Mouse (Mus musculus) common myeloid progenitor, adult 5-6 weeks (primary cell): ENCODE measurements around the gene Bmp6. TPM values are rescaled to one million over a fixed set of nuclear protein-coding genes. Genes with fewer than 3 reads are reported as not detected.
A peak's percentile ranks its signal among the peaks of the same experiment; 100 is the strongest.

Experiments used
- ATAC-seq: replicated peaks from 2 replicates; pipeline ENCODE4 v1.8.0; 2016; ENCODE audit warnings: low read depth, mild to moderate bottlenecking, moderate TSS enrichment, inconsistent platforms; ENCODE audit not compliant: poor library complexity, severe bottlenecking
- total RNA-seq: library from RNA; stranded (forward); fragments of 200-1000, 187-1606 nt; gene quantifications from 2 replicates; pipeline ENCODE4 v1.2.3, GENCODE M21; 2017

Gene Bmp6
- total RNA-seq, 1 experiment from 2014 or later: not detected

- peak; percentile 89 for ATAC-seq
Observed at GRCm38 (mm10) chr13:38503137-38503849, 158.4 kb downstream of the Bmp6 start.

GRCm38 (mm10) chr13:38506320-38506719 lies 161.4 kb downstream of the Bmp6 start:
- no peak for ATAC-seq

- no peak for ATAC-seq
Observed at GRCm38 (mm10) chr13:38506936-38507335, 162.0 kb downstream of the Bmp6 start.

- no peak for ATAC-seq
Observed at GRCm38 (mm10) chr13:38509681-38510341, 164.9 kb downstream of the Bmp6 start.

- no peak for ATAC-seq
Observed at GRCm38 (mm10) chr13:38511979-38512378, 167.1 kb downstream of the Bmp6 start.

DNA sequence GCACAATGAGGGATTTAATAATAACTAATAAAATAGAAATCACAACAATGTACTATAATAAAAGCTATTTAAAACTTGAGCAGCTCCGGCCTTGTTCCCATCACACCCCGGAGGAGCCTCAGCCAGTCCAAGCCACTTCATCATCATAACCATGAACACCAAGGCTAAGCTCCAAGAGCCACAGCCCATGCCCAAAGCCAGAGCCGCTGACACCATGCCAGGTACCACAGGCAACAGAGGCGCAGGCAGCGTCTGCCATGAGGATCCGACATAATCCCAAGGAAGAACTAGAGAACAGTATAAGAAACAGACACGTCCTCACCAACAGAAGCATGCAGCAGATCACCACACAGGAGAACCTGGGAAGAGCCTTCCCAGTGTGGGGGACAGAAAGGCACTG lies 169.0 kb downstream of the Bmp6 start:
- ATAC-seq: no peak

DNA sequence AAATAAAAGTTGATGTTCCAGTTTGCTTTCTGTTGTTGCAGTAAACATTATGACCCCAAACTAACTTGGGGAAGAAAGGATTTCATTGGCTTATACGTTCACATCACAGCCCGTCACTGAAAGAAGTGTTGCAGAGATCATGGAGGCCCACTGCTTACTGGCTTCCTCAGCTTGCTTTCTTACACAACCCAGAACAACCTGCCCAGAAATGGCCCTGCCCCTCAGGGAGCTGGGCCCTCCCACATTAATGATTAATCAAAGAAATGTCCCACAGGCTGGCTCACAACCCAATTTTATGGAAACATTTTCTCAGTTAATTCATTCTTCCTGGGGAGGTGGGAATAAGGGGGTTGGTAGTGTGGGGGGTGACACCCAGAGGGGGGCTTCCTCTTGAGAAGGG lies 170.5 kb downstream of the Bmp6 start:
- no peak for ATAC-seq

GRCm38 (mm10) chr13:38515845-38516244 lies 170.9 kb downstream of the Bmp6 start:
- ATAC-seq: no peak

DNA sequence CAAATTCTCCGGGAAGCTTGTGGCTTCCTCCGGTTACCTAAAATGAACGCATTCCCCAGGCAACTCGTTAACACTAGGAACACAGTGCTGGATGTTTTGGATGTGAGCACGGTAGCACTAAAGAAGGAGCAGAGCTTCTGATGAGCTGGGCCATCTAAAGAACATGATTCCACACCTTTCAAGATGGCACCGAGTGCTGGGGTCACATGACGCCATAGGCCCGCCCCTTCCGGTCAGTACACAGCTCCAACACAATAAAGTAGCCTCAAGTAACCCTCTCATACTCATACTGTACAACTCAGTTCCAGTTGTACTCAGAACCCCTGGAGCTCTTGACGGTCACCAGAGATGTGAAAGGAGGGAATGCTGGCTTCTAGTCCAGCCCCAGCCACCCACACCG lies 171.7 kb downstream of the Bmp6 start:
- ATAC-seq: no peak

DNA sequence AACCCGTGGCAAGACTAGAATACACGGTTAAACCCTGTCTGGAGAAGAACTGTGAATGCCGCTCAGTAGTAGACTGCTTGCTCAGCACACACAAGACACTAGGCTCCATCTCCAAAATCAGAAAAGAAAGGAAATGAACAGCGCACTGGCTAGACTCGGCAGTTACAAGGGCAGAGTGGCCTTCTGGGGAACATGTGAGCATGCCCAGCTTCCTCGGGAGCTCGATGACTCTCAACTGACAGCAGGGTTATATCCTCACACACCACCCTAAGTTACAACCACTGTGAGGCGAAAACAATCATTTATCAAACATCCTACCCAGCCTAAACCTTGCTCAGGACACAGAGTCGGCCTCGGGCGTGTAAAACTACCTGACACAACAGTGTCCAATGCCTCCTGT lies 175.4 kb downstream of the Bmp6 start:
- ATAC-seq: no peak

DNA sequence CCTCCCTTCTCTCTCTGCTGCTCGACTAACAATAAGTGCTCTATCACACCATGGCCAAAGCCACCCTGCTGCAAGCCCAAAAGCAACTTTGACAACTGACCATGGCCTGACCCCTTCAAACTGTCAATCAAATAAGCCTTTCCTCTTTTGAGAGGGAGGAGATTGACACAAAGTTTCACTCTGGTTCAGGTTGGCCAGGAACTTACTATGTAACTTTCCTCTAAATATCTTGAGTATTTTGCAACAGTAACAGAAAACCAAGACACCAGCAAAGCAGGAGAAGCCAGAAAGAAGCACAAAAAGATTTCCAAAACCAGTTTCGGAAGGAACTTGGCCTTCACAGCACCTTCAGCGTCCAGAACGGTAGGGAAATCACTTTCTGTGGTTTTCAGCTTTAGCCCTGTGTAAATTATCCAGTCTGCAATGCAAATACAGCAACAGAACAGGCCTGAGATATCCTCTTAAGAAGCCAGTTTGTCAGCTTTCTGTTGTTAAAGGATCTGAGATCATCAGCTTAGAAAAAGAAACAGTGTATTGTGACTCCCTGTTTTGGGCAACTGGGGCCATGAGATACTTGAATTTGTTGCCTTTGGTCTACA lies 177.2 kb downstream of the Bmp6 start:
- no peak for ATAC-seq

DNA sequence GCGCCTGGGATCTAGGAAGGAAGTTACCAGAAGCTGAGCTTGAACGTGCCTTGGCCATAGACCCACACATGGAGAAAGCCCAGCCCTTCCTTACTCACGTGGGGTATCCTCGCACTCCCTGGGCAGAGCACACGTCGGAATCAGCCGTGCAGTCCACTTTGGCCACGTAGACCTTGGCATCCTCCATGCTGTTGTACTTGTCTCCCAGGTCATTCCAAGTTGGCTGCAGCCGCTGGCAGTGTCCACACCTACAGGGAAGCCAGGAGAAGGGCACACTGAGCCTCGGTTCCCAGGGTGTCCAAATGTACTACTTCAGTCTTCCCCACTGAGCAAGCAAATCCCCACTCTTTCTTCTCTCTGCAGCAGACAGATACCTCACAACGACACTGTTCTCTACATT lies 178.3 kb downstream of the Bmp6 start:
- ATAC-seq: no peak

DNA sequence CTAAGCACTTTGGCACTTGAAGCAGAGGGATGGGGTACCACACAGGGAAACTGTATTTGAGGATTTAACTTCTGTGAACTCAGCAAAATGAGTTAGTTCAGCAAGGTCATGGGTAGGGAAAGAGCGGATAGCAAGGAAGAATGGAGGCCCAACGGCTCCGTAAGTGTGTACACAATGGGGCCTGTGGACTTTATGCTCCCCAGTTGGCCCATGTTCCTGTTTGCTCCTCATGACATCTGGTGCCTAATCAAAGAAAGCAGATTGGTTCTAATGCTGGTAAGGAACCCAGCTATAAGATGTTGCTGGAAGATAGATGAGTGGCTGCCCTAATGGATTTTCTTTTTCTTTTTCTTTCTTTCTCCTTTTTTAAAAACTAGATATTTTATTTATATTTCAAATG lies 180.4 kb downstream of the Bmp6 start:
- ATAC-seq: no peak

DNA sequence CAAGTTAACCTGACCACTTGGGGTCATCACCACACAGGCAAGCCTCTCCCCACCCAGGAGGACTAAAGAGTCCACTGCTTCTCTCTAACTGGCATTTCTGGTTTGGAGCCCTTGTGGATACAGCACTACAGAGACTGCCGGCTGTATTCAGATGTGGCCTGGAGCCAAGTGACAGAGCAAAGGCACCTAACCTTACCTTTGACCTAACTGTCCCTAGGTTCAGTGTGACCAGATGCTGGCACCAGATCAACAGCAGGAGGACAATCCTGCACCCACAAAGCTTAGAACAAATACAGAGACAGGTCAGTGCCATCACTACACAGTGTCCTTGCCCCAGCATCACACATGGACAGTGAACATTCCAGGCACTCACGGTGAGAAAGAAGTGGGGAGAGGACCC lies 181.2 kb downstream of the Bmp6 start:
- no peak for ATAC-seq

DNA sequence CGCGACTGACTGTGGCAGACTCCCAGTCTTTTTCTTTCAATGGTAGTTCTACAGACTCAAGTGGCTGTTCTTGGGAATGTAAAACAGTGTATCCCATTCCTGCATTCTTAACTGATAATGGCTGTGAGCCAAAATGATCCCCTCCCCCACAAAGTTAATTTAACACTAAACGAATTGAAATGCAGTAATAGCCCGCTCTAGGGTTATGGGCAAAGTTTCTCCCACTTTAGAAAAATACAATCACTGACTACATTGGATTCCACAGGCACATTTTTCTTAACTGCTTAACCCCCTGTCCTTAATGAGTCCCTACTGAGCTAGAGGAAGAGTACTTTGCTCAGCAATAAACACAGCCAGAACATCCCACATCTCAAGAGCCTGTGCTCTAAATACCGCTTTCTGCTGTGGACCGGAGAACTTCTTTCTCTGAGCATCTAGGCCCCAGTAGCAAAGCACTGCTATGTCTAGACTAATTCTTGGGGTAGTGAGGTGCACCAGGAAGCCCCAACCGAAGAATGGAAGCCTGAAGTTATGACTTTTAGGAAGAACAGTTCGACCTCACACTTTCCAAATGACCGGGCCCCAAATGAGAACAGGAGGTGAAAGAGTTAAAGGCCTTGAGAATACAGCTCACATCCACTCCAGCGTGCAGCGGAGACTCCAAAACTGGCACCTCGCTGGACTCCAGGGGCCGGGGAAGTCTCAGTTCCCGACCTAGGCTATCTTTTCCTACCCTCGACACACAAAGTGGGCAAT lies 182.3 kb downstream of the Bmp6 start:
- no peak for ATAC-seq

GRCm38 (mm10) chr13:38527797-38528650 lies 183.1 kb downstream of the Bmp6 start:
- ATAC-seq: peak; percentile 76

DNA sequence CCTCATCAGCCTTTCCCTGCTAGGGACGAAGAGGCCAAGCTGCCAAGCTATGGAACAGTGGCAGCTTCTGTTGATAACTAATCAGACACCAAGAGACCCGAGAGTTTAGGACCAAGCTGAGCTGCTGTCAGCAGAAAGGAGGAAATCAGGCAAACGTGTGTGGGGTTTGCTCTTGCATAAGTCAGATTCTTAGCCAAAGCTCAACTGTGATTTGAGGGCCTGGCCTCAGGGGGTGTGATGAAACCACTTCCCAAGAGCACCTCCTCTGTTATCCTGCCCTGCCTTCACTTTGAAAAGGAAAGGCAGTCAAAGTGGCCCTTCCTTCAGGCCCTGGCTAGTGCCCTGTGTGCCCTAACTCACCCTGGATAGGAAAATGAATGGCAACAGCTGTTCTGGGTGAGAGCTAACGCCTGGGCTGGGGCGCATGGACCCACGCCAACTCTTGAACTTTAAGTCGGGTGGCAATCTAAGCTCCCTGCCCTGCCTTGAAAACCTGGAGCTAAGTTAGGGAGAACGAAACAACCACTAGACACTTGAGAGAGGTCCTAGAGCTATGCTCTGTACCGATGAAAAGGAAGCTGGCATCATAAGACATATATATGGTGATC lies 183.9 kb downstream of the Bmp6 start, which contains the start of gene Txndc5:
Gene Txndc5 (minus strand): TSS at position 138 of the 608 bp plus-strand sequence.
- peak; percentile 54 for ATAC-seq

GRCm38 (mm10) chr13:38529576-38529975 lies 184.7 kb downstream of the Bmp6 start:
- ATAC-seq: no peak

- no peak for ATAC-seq
Observed at GRCm38 (mm10) chr13:38531498-38531897, 186.6 kb downstream of the Bmp6 start.
